ENCODE assay signal across 23 mouse cellular contexts in genomic region chr4:147340236-147340635, GRCm38 (mm10). TPM values are rescaled to one million over a fixed set of nuclear protein-coding genes. Genes with fewer than 3 reads are reported as not detected.
DNase-seq lines count a peak whose midpoint lies in the region; ATAC-seq and TF ChIP-seq lines count a peak whose summit lies in the region.
"Not testable (repeated sequence)": the region's sequence is repeated elsewhere in the genome, so short reads cannot be mapped to it uniquely, and the experiment has no call there.
"Had no signal": no experiment of that assay in that cellular context is flagged by ENCODE, and none has a peak within 500 bp of the region (broad histone marks: within the 10 kb centered on the region; RNA-seq: fewer than 3 reads in every experiment).

No protein-coding gene starts in this region.

- not testable (repeated sequence) for H3K27ac ChIP-seq in liver, embryonic 14.5 days; midbrain, embryonic 11.5 days (ENCODE audit: low read depth, low read length)

- TF ChIP-seq CTCF in E14TG2a.4 (conservative IDR thresholded peaks at IDR 0.05; ENCODE audit: low read length), result peak; percentile 63
- peak; percentile 19; the same call in 1 of the 2 replicates for TF ChIP-seq CTCF in liver, embryonic 14.5 days (IDR thresholded peaks at IDR 0.05; ENCODE audit: low read depth)

- H3K36me3 ChIP-seq in E14TG2a.4 (ENCODE audit: insufficient read depth, low read length), result peaks cover 14% of the 10 kb centered on the region; the same call in 1 of the 2 replicates
- not testable (repeated sequence) for H3K36me3 ChIP-seq in liver, embryonic 14.5 days (replicated peaks; ENCODE audit: control insufficient read depth, insufficient read depth, low read depth); midbrain, embryonic 11.5 days (ENCODE audit: control insufficient read depth, insufficient read depth, low read length)

- WGBS in liver, embryonic 14.5 days (ENCODE audit: insufficient replicate concordance), result 43% methylated on average over 3 of the region's 3 CpGs
- 64% methylated on average over 3 of the region's 3 CpGs for WGBS in midbrain, embryonic 11.5 days

- not testable (repeated sequence) for H3K4me1 ChIP-seq in E14TG2a.4 (replicated peaks; ENCODE audit: low read depth, low read length); liver, embryonic 14.5 days (replicated peaks; ENCODE audit: control insufficient read depth in 2 of 2, insufficient read depth in 2 of 2, low read length in 1 of 2); midbrain, embryonic 11.5 days (ENCODE audit: control insufficient read depth, insufficient read depth, low read length)

- not testable (repeated sequence) for H3K27me3 ChIP-seq in E14TG2a.4 (ENCODE audit: insufficient read depth, low read length); liver, embryonic 14.5 days (ENCODE audit: control insufficient read depth, insufficient read depth, low read length); midbrain, embryonic 11.5 days (ENCODE audit: control insufficient read depth, insufficient read depth, low read length)

- not testable (repeated sequence) for ATAC-seq in liver, embryonic 14.5 days (ENCODE audit: insufficient read depth); midbrain, embryonic 11.5 days (ENCODE audit: low FRiP score)

- not testable (repeated sequence) for H3K4me3 ChIP-seq in E14TG2a.4 (replicated peaks; ENCODE audit: low read length); liver, embryonic 14.5 days (ENCODE audit: insufficient read depth in 1 of 2, low read depth in 2 of 2, low read length in 2 of 2); midbrain, embryonic 11.5 days (ENCODE audit: low read depth, low read length)

- DNase-seq in R1 (ENCODE audit: low read depth, low spot score), result peak; percentile 75
- peak; percentile 5 for DNase-seq in gastrocnemius, postnatal 25 days
- DNase-seq in kidney, adult 11 months, result peak; percentile 1
- DNase-seq in liver, embryonic 14.5 days (ENCODE audit: low read depth in 3 of 3, low spot score in 3 of 3), result not testable (repeated sequence)
- peak; percentile 17 for DNase-seq in midbrain, embryonic 11.5 days (ENCODE audit: low spot score, missing footprints)
- peak; percentile 15 for DNase-seq in testis, postnatal 14 days (ENCODE audit: low spot score)

- not testable (repeated sequence) for TF ChIP-seq EP300 in liver, embryonic 14.5 days (IDR thresholded peaks at IDR 0.05; ENCODE audit: low read depth)

- H3K9me3 ChIP-seq in E14TG2a.4 (ENCODE audit: low read length), result peaks cover 26% of the 10 kb centered on the region
- peaks cover 29% of the 10 kb centered on the region for H3K9me3 ChIP-seq in liver, embryonic 14.5 days (ENCODE audit: control insufficient read depth, low read length)
- H3K9me3 ChIP-seq in midbrain, embryonic 11.5 days (ENCODE audit: control insufficient read depth, low read length), result peaks cover 52% of the 10 kb centered on the region

- H3K9ac ChIP-seq in liver, embryonic 14.5 days (replicated peaks); midbrain, embryonic 11.5 days (ENCODE audit: low read length): not testable (repeated sequence)

- H3K4me2 ChIP-seq in liver, embryonic 14.5 days (ENCODE audit: low read depth); midbrain, embryonic 11.5 days: not testable (repeated sequence)

RNA-seq across cellular contexts. Expression of gene Zfp978, which starts 20.9 kb away (rescaled TPM):
- total RNA-seq in gastrocnemius, postnatal 25 days (2021), result not detected
- polyA plus RNA-seq in liver, embryonic 14.5 days (2012; rRNA removed), result 0.04 TPM in 1 of 2 replicates, not detected in the other
- polyA plus RNA-seq in liver, embryonic 14.5 days (2014; fragmentation: Nextera tagmentation; extraction: Ambion mirVana), result 0.18 TPM in 1 of 2 replicates, not detected in the other
- polyA plus RNA-seq in midbrain, embryonic 11.5 days (2014; fragmentation: Nextera tagmentation; extraction: Ambion mirVana), result 0.23 and 0.29 TPM in 2 replicates
- total RNA-seq: adrenal gland, postnatal 14 days; forebrain, postnatal 0 days; gastrocnemius, adult 18-20 months; gastrocnemius, postnatal 14 days; hematopoietic stem cell, adult 5-6 weeks; hindbrain, postnatal 0 days had no signal
- polyA plus RNA-seq: CD4-positive, CD25-positive, alpha-beta regulatory T cell, adult 4 months; cortical plate, adult 2 months; embryonic facial prominence, embryonic 12.5 days; forebrain, embryonic 13.5 days; forebrain, postnatal 0 days; G1E; heart, embryonic 11.5 days; heart, embryonic 15.5 days; hindbrain, embryonic 13.5 days had no signal

RNA-seq across cellular contexts. Expression of gene Zfp988, which starts 34.8 kb away (rescaled TPM):
- not detected for total RNA-seq in gastrocnemius, postnatal 25 days (2021)
- polyA plus RNA-seq in liver, embryonic 14.5 days (2012; rRNA removed), result not detected in 2 replicates
- polyA plus RNA-seq in liver, embryonic 14.5 days (2014; fragmentation: Nextera tagmentation; extraction: Ambion mirVana), result 0.14 TPM in 1 of 2 replicates, not detected in the other
- polyA plus RNA-seq in midbrain, embryonic 11.5 days (2014; fragmentation: Nextera tagmentation; extraction: Ambion mirVana), result 0.10 TPM in 1 of 2 replicates, not detected in the other
- total RNA-seq: forebrain, postnatal 0 days; gastrocnemius, adult 18-20 months; gastrocnemius, postnatal 14 days; heart, adult 18-20 months; heart, postnatal 14 days had no signal
- polyA plus RNA-seq: forebrain, embryonic 13.5 days; forebrain, postnatal 0 days; heart, embryonic 15.5 days had no signal
